Mouse (Mus musculus): ENCODE measurements around the gene Ddah1.

DNA sequence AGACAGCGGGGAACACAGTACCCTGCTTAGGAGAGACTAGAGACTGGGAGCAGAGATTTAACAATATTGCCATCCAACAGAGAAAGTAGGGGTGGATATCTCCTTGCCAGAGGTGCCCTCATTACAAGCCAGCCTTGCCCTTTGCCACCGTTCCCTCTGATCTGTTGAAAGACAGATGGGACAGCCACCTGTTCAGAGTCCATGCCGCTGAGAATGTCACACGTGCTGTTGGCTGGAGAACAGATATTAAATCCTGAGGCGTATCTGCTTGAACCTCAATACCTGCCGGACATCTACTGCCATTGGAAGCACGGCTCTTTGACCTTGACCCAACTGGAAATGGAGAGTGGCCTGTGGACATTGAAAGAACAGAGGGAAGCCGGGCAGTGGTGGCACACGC lies 148.1 kb downstream of the Ddah1 start:
- TF ChIP-seq CTCF (IDR thresholded peaks at IDR 0.05; ENCODE audit: low read depth) = no peak
- TF ChIP-seq EP300 (IDR thresholded peaks at IDR 0.05; ENCODE audit: low read depth) = no peak

All from heart, postnatal 0 days (tissue).